In genomic region chr8:69893863-69894262, GRCm38 (mm10) we compare ENCODE assay signal across 9 mouse cellular contexts. TPM values are rescaled to one million over a fixed set of nuclear protein-coding genes. Genes with fewer than 3 reads are reported as not detected.
A peak's percentile ranks its signal among the peaks of the same experiment; 100 is the strongest.
DNase-seq lines count a peak whose midpoint lies in the region; ATAC-seq lines count a peak whose summit lies in the region.
"Had no signal": no experiment of that assay in that cellular context is flagged by ENCODE, and none has a peak within 500 bp of the region (broad histone marks: within the 10 kb centered on the region; RNA-seq: fewer than 3 reads in every experiment).

No protein-coding gene starts in this region.

- 55% methylated on average over 17 of the region's 17 CpGs for WGBS in liver, embryonic 11.5 days
- WGBS in neural tube, embryonic 11.5 days, result 34% methylated on average over 17 of the region's 17 CpGs

- peaks cover 28% of the 10 kb centered on the region for H3K36me3 ChIP-seq in liver, embryonic 11.5 days (ENCODE audit: control insufficient read depth, insufficient read depth, low read length)
- H3K36me3 ChIP-seq in neural tube, embryonic 11.5 days (ENCODE audit: control insufficient read depth, insufficient read depth, low read length), result no peaks in the 10 kb centered on the region; the same call in 1 of the 2 replicates

- H3K4me2 ChIP-seq in liver, embryonic 11.5 days, result no peak overlapping the region
- no peak overlapping the region for H3K4me2 ChIP-seq in neural tube, embryonic 11.5 days (ENCODE audit: low read depth)
- H3K4me2 ChIP-seq: limb, embryonic 13.5 days had no signal

- peak; percentile 40; the same call in 1 of the 2 replicates for ATAC-seq in liver, embryonic 11.5 days (replicated peaks; ENCODE audit: low FRiP score)
- 0 out of 2 replicates have a peak, but pooled peaks have one; percentile 18 for ATAC-seq in neural tube, embryonic 11.5 days (ENCODE audit: insufficient read depth, low FRiP score, low TSS enrichment)

- no peak overlapping the region for H3K27ac ChIP-seq in liver, embryonic 11.5 days (ENCODE audit: low read depth, low read length)
- no peak overlapping the region for H3K27ac ChIP-seq in neural tube, embryonic 11.5 days (ENCODE audit: low read depth, low read length)
- H3K27ac ChIP-seq: limb, embryonic 13.5 days had no signal

- H3K27me3 ChIP-seq in liver, embryonic 11.5 days (replicated peaks; ENCODE audit: control insufficient read depth, insufficient read depth, low read length), result peaks cover 23% of the 10 kb centered on the region
- H3K27me3 ChIP-seq in neural tube, embryonic 11.5 days (ENCODE audit: control insufficient read depth, insufficient read depth, low read length), result peaks cover 19% of the 10 kb centered on the region

- DNase-seq in adrenal gland, adult 2 months, result peak; percentile 34
- DNase-seq in adrenal gland, adult 8-10 months, result no peak
- DNase-seq in ovary, postnatal 14 days (ENCODE audit: low spot score), result peak; percentile 40
- no peak for DNase-seq in ovary, postnatal 10 days (ENCODE audit: low spot score)
- peak; percentile 74 to 87 for DNase-seq in cerebellum, postnatal 10 days
- peak; percentile 81 for DNase-seq in heart, postnatal 4 days
- peak; percentile 61 for DNase-seq in liver, embryonic 11.5 days (ENCODE audit: low spot score)
- peak; percentile 68 for DNase-seq in neural tube, embryonic 11.5 days (ENCODE audit: low spot score)

- H3K4me1 ChIP-seq in liver, embryonic 11.5 days (replicated peaks; ENCODE audit: control insufficient read depth, insufficient read depth, low read length), result peaks cover 16% of the 10 kb centered on the region
- peaks cover 3% of the 10 kb centered on the region; the same call in 1 of the 2 replicates for H3K4me1 ChIP-seq in neural tube, embryonic 11.5 days (ENCODE audit: control insufficient read depth, insufficient read depth, low read length)

- no peaks in the 10 kb centered on the region for H3K9me3 ChIP-seq in liver, embryonic 11.5 days (ENCODE audit: control insufficient read depth, low read length)
- H3K9me3 ChIP-seq in neural tube, embryonic 11.5 days (ENCODE audit: control insufficient read depth, low read length), result no peaks in the 10 kb centered on the region
- H3K9me3 ChIP-seq: limb, embryonic 13.5 days had no signal

- H3K9ac ChIP-seq in liver, embryonic 11.5 days (ENCODE audit: low read depth, low read length), result no peak overlapping the region
- no peak overlapping the region for H3K9ac ChIP-seq in neural tube, embryonic 11.5 days (ENCODE audit: low read length)
- H3K9ac ChIP-seq: limb, embryonic 13.5 days had no signal

- no peak overlapping the region for H3K4me3 ChIP-seq in liver, embryonic 11.5 days (ENCODE audit: low read depth, low read length)
- no peak overlapping the region for H3K4me3 ChIP-seq in neural tube, embryonic 11.5 days (ENCODE audit: low read depth, low read length)
- H3K4me3 ChIP-seq: limb, embryonic 13.5 days had no signal

RNA-seq across cellular contexts. Expression of gene Cilp2, which starts 6.4 kb away (rescaled TPM):
- under 1 TPM; 0.07 to 0.09 TPM for total RNA-seq in adrenal gland, adult 2 months (2021)
- polyA plus RNA-seq in adrenal gland, adult 2 months (2012; rRNA removed), result 0.39 and 1.1 TPM in 2 replicates
- total RNA-seq in adrenal gland, adult 8-10 months (2022), result under 1 TPM in 2 of 4 experiments, not detected in 2; 0.06 to 0.08 TPM
- total RNA-seq in heart, postnatal 4 days (2021), result under 1 TPM; 0.50 to 0.74 TPM
- polyA plus RNA-seq in liver, embryonic 11.5 days (2014; fragmentation: Nextera tagmentation; extraction: Ambion mirVana), result 0.48 and 0.56 TPM in 2 replicates
- polyA plus RNA-seq in neural tube, embryonic 11.5 days (2014; fragmentation: Nextera tagmentation; extraction: Ambion mirVana), result 0.47 and 0.86 TPM in 2 replicates

RNA-seq across cellular contexts. Expression of gene Tssk6, which starts 8.1 kb away (rescaled TPM):
- total RNA-seq in adrenal gland, adult 2 months (2021), result under 1 TPM; 0.35 to 0.66 TPM
- polyA plus RNA-seq in adrenal gland, adult 2 months (2012; rRNA removed), result 1.3 and 2.0 TPM in 2 replicates
- total RNA-seq in adrenal gland, adult 8-10 months (2022), result under 1 TPM; 0.34 to 0.59 (median 0.38) TPM
- total RNA-seq in heart, postnatal 4 days (2021), result under 1 TPM in 1 of 2 experiments, not detected in 1; 0.33 TPM
- polyA plus RNA-seq in liver, embryonic 11.5 days (2014; fragmentation: Nextera tagmentation; extraction: Ambion mirVana), result 4.5 and 5.2 TPM in 2 replicates
- polyA plus RNA-seq in neural tube, embryonic 11.5 days (2014; fragmentation: Nextera tagmentation; extraction: Ambion mirVana), result 4.1 and 4.8 TPM in 2 replicates

RNA-seq across cellular contexts. Expression of gene Ndufa13, which starts 8.5 kb away (rescaled TPM):
- 100 to 1,000 TPM; 160 to 215 TPM for total RNA-seq in adrenal gland, adult 2 months (2021)
- polyA plus RNA-seq in adrenal gland, adult 2 months (2012; rRNA removed), result 83.3 and 99.4 TPM in 2 replicates
- 100 to 1,000 TPM; 102 to 174 (median 123) TPM for total RNA-seq in adrenal gland, adult 8-10 months (2022)
- 100 to 1,000 TPM; 286 to 326 TPM for total RNA-seq in heart, postnatal 4 days (2021)
- polyA plus RNA-seq in liver, embryonic 11.5 days (2014; fragmentation: Nextera tagmentation; extraction: Ambion mirVana), result 145 and 159 TPM in 2 replicates
- 151 and 161 TPM in 2 replicates for polyA plus RNA-seq in neural tube, embryonic 11.5 days (2014; fragmentation: Nextera tagmentation; extraction: Ambion mirVana)

RNA-seq across cellular contexts. Expression of gene Yjefn3, which starts 8.6 kb away (rescaled TPM):
- total RNA-seq in adrenal gland, adult 2 months (2021), result 1 to 10 TPM; 1.9 to 4.2 TPM
- polyA plus RNA-seq in adrenal gland, adult 2 months (2012; rRNA removed), result 6.6 and 10.8 TPM in 2 replicates
- 1 to 10 TPM in 1 of 4 experiments, under 1 TPM in 1, not detected in 2; 0.38 to 1.3 TPM for total RNA-seq in adrenal gland, adult 8-10 months (2022)
- total RNA-seq in heart, postnatal 4 days (2021), result 1 to 10 TPM; 6.2 to 8.6 TPM
- 1.7 and 1.9 TPM in 2 replicates for polyA plus RNA-seq in liver, embryonic 11.5 days (2014; fragmentation: Nextera tagmentation; extraction: Ambion mirVana)
- 3.7 and 5.0 TPM in 2 replicates for polyA plus RNA-seq in neural tube, embryonic 11.5 days (2014; fragmentation: Nextera tagmentation; extraction: Ambion mirVana)

Comparison
In these comparisons a context has a peak if more than half of its experiments do, and no peak if none do; other contexts are left out.
1. DNase-seq: peak in adrenal gland, adult 2 months (single experiment), ovary, postnatal 14 days (single experiment), cerebellum, postnatal 10 days (2 of 2), heart, postnatal 4 days (single experiment), liver, embryonic 11.5 days (single experiment) and neural tube, embryonic 11.5 days (single experiment); none in adrenal gland, adult 8-10 months (single experiment) and ovary, postnatal 10 days (single experiment).